Mouse (Mus musculus): ENCODE results near the gene Tnnc1. TPM values are rescaled to one million over a fixed set of nuclear protein-coding genes. Genes with fewer than 3 reads are reported as not detected.

Gene Tnnc1
- polyA plus RNA-seq, 1 experiment from 2014 or later = 0.80 TPM

GRCm38 (mm10) chr14:31171821-31172220, 36.3 kb upstream of the Tnnc1 start:
- DNase-seq (ENCODE audit: low spot score) = no peak
- Histone ChIP-seq H3K9me3 (replicated peaks) (no peaks in the 10 kb centered on the region), H3K4me1 (peaks cover 12% of the 10 kb centered on the region; the same call in 1 of the 2 replicates), H3K27me3 (ENCODE audit: low read depth, poor library complexity, severe bottlenecking) (no peaks in the 10 kb centered on the region), H3K27ac (replicated peaks) (no peak overlapping the region), H3K36me3 (peaks cover 74% of the 10 kb centered on the region), H3K4me3 (no peak overlapping the region)
- WGBS = 97% methylated on average over 15 of the region's 15 CpGs

- H3K27me3 ChIP-seq (ENCODE audit: low read depth, poor library complexity, severe bottlenecking) = no peaks in the 10 kb centered on the region
- no peaks in the 10 kb centered on the region for H3K9me3 ChIP-seq (replicated peaks)
- peaks cover 6% of the 10 kb centered on the region; the same call in 1 of the 2 replicates for H3K4me1 ChIP-seq
- H3K27ac ChIP-seq (replicated peaks) = no peak overlapping the region
- no peak for DNase-seq (ENCODE audit: low spot score)
- peaks cover 85% of the 10 kb centered on the region for H3K36me3 ChIP-seq
- WGBS = 93% methylated on average over 18 of the region's 18 CpGs
- H3K4me3 ChIP-seq = no peak overlapping the region
These were observed 35.2 kb upstream of the Tnnc1 start for GRCm38 (mm10) chr14:31172781-31173455.

GRCm38 (mm10) chr14:31173537-31173936, 34.6 kb upstream of the Tnnc1 start:
- 90% methylated on average over 7 of the region's 7 CpGs for WGBS
- no peak overlapping the region for H3K27ac ChIP-seq (replicated peaks)

GRCm38 (mm10) chr14:31177287-31177686, 30.8 kb upstream of the Tnnc1 start:
- Histone ChIP-seq H3K27me3 (ENCODE audit: low read depth, poor library complexity, severe bottlenecking) (no peaks in the 10 kb centered on the region), H3K4me1 (no peaks in the 10 kb centered on the region)
- 94% methylated on average over 16 of the region's 16 CpGs for WGBS

More at GRCm38 (mm10) chr14:31173537-31173936, 34.6 kb upstream of the Tnnc1 start:
- Histone ChIP-seq H3K36me3 (peaks cover 91% of the 10 kb centered on the region), H3K27me3 (ENCODE audit: low read depth, poor library complexity, severe bottlenecking) (no peaks in the 10 kb centered on the region), H3K9me3 (replicated peaks) (no peaks in the 10 kb centered on the region), H3K4me3 (no peak overlapping the region), H3K4me1 (peaks cover 1% of the 10 kb centered on the region; the same call in 1 of the 2 replicates)
- DNase-seq (ENCODE audit: low spot score) = no peak

GRCm38 (mm10) chr14:31177715-31178114, 30.4 kb upstream of the Tnnc1 start:
- no peak overlapping the region for H3K4me3 ChIP-seq
- no peaks in the 10 kb centered on the region for H3K4me1 ChIP-seq
- no peaks in the 10 kb centered on the region for H3K9me3 ChIP-seq (replicated peaks)
- WGBS = 94% methylated on average over 5 of the region's 5 CpGs
- H3K27ac ChIP-seq (replicated peaks) = no peak overlapping the region
- DNase-seq (ENCODE audit: low spot score) = no peak
- no peaks in the 10 kb centered on the region for H3K27me3 ChIP-seq (ENCODE audit: low read depth, poor library complexity, severe bottlenecking)
- H3K36me3 ChIP-seq = peaks cover 100% of the 10 kb centered on the region

More at GRCm38 (mm10) chr14:31177287-31177686, 30.8 kb upstream of the Tnnc1 start:
- no peak overlapping the region for H3K27ac ChIP-seq (replicated peaks)
- peaks cover 100% of the 10 kb centered on the region for H3K36me3 ChIP-seq
- H3K4me3 ChIP-seq = no peak overlapping the region
- no peaks in the 10 kb centered on the region for H3K9me3 ChIP-seq (replicated peaks)
- no peak for DNase-seq (ENCODE audit: low spot score)

- WGBS = 96% methylated on average over 12 of the region's 12 CpGs
- H3K4me3 ChIP-seq = no peak overlapping the region
- no peaks in the 10 kb centered on the region for H3K4me1 ChIP-seq
- H3K27me3 ChIP-seq (ENCODE audit: low read depth, poor library complexity, severe bottlenecking) = no peaks in the 10 kb centered on the region
- no peak for DNase-seq (ENCODE audit: low spot score)
- no peaks in the 10 kb centered on the region for H3K9me3 ChIP-seq (replicated peaks)
- H3K27ac ChIP-seq (replicated peaks) = no peak overlapping the region
- H3K36me3 ChIP-seq = peaks cover 100% of the 10 kb centered on the region
These were observed 28.3 kb upstream of the Tnnc1 start for GRCm38 (mm10) chr14:31179677-31180365.

- 90% methylated on average over 4 of the region's 4 CpGs for WGBS
- no peak for DNase-seq (ENCODE audit: low spot score)
- H3K27ac ChIP-seq (replicated peaks) = no peak overlapping the region
- H3K4me1 ChIP-seq = no peaks in the 10 kb centered on the region
- no peak overlapping the region for H3K4me3 ChIP-seq
- H3K27me3 ChIP-seq (ENCODE audit: low read depth, poor library complexity, severe bottlenecking) = no peaks in the 10 kb centered on the region
- H3K36me3 ChIP-seq = peaks cover 100% of the 10 kb centered on the region
- no peaks in the 10 kb centered on the region for H3K9me3 ChIP-seq (replicated peaks)
These were observed 26.6 kb upstream of the Tnnc1 start for GRCm38 (mm10) chr14:31181512-31181911.

GRCm38 (mm10) chr14:31182786-31183290, 25.3 kb upstream of the Tnnc1 start:
- no peaks in the 10 kb centered on the region for H3K9me3 ChIP-seq (replicated peaks)
- no peaks in the 10 kb centered on the region for H3K4me1 ChIP-seq
- H3K27me3 ChIP-seq (ENCODE audit: low read depth, poor library complexity, severe bottlenecking) = no peaks in the 10 kb centered on the region
- DNase-seq (ENCODE audit: low spot score) = no peak
- WGBS = 74% methylated on average over 2 of the region's 2 CpGs
- no peak overlapping the region for H3K4me3 ChIP-seq
- no peak overlapping the region for H3K27ac ChIP-seq (replicated peaks)
- H3K36me3 ChIP-seq = peaks cover 100% of the 10 kb centered on the region

- no peaks in the 10 kb centered on the region for H3K9me3 ChIP-seq (replicated peaks)
- no peak for DNase-seq (ENCODE audit: low spot score)
- H3K4me1 ChIP-seq = peaks cover 2% of the 10 kb centered on the region
- peaks cover 100% of the 10 kb centered on the region for H3K36me3 ChIP-seq
- no peaks in the 10 kb centered on the region for H3K27me3 ChIP-seq (ENCODE audit: low read depth, poor library complexity, severe bottlenecking)
- H3K4me3 ChIP-seq = no peak overlapping the region
- WGBS = 95% methylated on average over 5 of the region's 5 CpGs
- H3K27ac ChIP-seq (replicated peaks) = no peak overlapping the region
These were observed 24.6 kb upstream of the Tnnc1 start for GRCm38 (mm10) chr14:31183541-31183940.

GRCm38 (mm10) chr14:31184195-31184594, 23.9 kb upstream of the Tnnc1 start:
- DNase-seq (ENCODE audit: low spot score) = no peak
- Histone ChIP-seq H3K9me3 (replicated peaks) (no peaks in the 10 kb centered on the region), H3K36me3 (peaks cover 100% of the 10 kb centered on the region), H3K4me3 (no peak overlapping the region), H3K27ac (replicated peaks) (no peak overlapping the region), H3K27me3 (ENCODE audit: low read depth, poor library complexity, severe bottlenecking) (no peaks in the 10 kb centered on the region), H3K4me1 (peaks cover 8% of the 10 kb centered on the region)
- 95% methylated on average over 12 of the region's 12 CpGs for WGBS

GRCm38 (mm10) chr14:31186656-31187055, 21.5 kb upstream of the Tnnc1 start:
- H3K36me3 ChIP-seq = peaks cover 100% of the 10 kb centered on the region
- no peak overlapping the region for H3K4me3 ChIP-seq
- no peaks in the 10 kb centered on the region for H3K27me3 ChIP-seq (ENCODE audit: low read depth, poor library complexity, severe bottlenecking)
- WGBS = 95% methylated on average over 4 of the region's 4 CpGs
- H3K9me3 ChIP-seq (replicated peaks) = no peaks in the 10 kb centered on the region
- no peak overlapping the region for H3K27ac ChIP-seq (replicated peaks)
- DNase-seq (ENCODE audit: low spot score) = no peak
- peaks cover 16% of the 10 kb centered on the region for H3K4me1 ChIP-seq

GRCm38 (mm10) chr14:31188771-31189181, 19.3 kb upstream of the Tnnc1 start:
- Histone ChIP-seq H3K4me1 (peaks cover 16% of the 10 kb centered on the region), H3K27ac (replicated peaks) (peak overlapping the region; percentile 24; the same call in 1 of the 2 replicates), H3K9me3 (replicated peaks) (no peaks in the 10 kb centered on the region), H3K27me3 (ENCODE audit: low read depth, poor library complexity, severe bottlenecking) (no peaks in the 10 kb centered on the region), H3K4me3 (no peak overlapping the region), H3K36me3 (peaks cover 100% of the 10 kb centered on the region)
- 55% methylated on average over 6 of the region's 6 CpGs for WGBS
- peak; percentile 59 for DNase-seq (ENCODE audit: low spot score)

GRCm38 (mm10) chr14:31189348-31189747, 18.8 kb upstream of the Tnnc1 start:
- WGBS = 92% methylated on average over 3 of the region's 3 CpGs
- peaks cover 16% of the 10 kb centered on the region for H3K4me1 ChIP-seq
- H3K27me3 ChIP-seq (ENCODE audit: low read depth, poor library complexity, severe bottlenecking) = no peaks in the 10 kb centered on the region
- H3K4me3 ChIP-seq = no peak overlapping the region
- peaks cover 100% of the 10 kb centered on the region for H3K36me3 ChIP-seq
- DNase-seq (ENCODE audit: low spot score) = no peak
- H3K27ac ChIP-seq (replicated peaks) = peak overlapping the region; percentile 55
- H3K9me3 ChIP-seq (replicated peaks) = no peaks in the 10 kb centered on the region

Data from midbrain, embryonic 10.5 days (tissue).